20 mouse cellular contexts compared by ENCODE assay signal in the genomic region with DNA sequence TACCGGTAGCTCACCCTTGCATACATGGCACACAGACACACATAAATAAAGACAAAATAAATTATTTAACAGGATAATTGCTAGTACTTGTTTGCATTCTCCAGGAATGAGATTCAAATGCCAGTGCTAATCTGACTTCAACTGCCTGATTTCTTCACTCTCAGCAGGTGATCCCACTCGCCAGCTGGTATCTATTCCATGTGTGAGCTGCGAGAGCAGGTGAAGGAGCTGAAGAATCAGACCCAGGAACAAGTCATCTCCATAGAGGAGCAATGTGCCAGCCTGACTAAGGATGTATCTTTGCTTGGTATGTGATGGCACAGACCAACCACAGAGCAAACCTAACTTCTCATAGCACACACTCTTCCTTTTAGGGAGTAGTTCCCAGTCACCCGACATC.
DNase-seq lines count a peak whose midpoint lies in the region; ATAC-seq and TF ChIP-seq lines count a peak whose summit lies in the region.
"Had no signal": no experiment of that assay in that cellular context is flagged by ENCODE, and none has a peak within 500 bp of the region (broad histone marks: within the 10 kb centered on the region; RNA-seq: fewer than 3 reads in every experiment).

No protein-coding gene starts in this region.

- DNase-seq in frontal cortex, adult 2 months (ENCODE audit: extremely low spot score in 1 of 2, low spot score in 1 of 2), result no peak
- DNase-seq in brain, embryonic 14.5 days (ENCODE audit: low read depth), result peak; percentile 23
- peak; percentile 45 for DNase-seq in cerebellum, adult 8-10 months
- DNase-seq in cerebellum, postnatal 25 days, result peak; percentile 80 to 82
- no peak for DNase-seq in layer of hippocampus, postnatal 36 days
- DNase-seq: adrenal gland, postnatal 14 days; heart, adult 2 months; heart, postnatal 10 days; kidney, adult 2 months; kidney, postnatal 4 days; liver; lung, adult 2 months; lung, postnatal 10 days; midbrain, embryonic 14.5 days; right cerebral cortex, adult 18-20 months; thymus, postnatal 4 days had no signal

- TF ChIP-seq CTCF in brain, embryonic 14.5 days (IDR thresholded peaks at IDR 0.05; ENCODE audit: borderline replicate concordance, extremely low read depth, insufficient read depth, insufficient read length), result no peak

- ATAC-seq in frontal cortex, adult (ENCODE audit: low TSS enrichment), result peak; percentile 34; the same call in 1 of the 2 replicates
- ATAC-seq in monocyte, adult 5-6 weeks (replicated peaks; ENCODE audit: insufficient number of reproducible peaks, low FRiP score, low TSS enrichment, poor library complexity, severe bottlenecking), result no peak
- ATAC-seq: forebrain, embryonic 14.5 days; Patski had no signal

- no peak for TF ChIP-seq POLR2A in brain, embryonic 14.5 days (IDR thresholded peaks at IDR 0.05; ENCODE audit: borderline replicate concordance, extremely low read depth, insufficient read depth, insufficient read length, poor library complexity, severe bottlenecking)

Comparison
In these comparisons a context has a peak if more than half of its experiments do, and no peak if none do; other contexts are left out.
1. DNase-seq: peak in brain, embryonic 14.5 days (single experiment), cerebellum, adult 8-10 months (single experiment) and cerebellum, postnatal 25 days (2 of 2); none in frontal cortex, adult 2 months (0 of 2) and layer of hippocampus, postnatal 36 days (0 of 2).